Comparison of ENCODE assay signal across 8 mouse cellular contexts in the genomic region with DNA sequence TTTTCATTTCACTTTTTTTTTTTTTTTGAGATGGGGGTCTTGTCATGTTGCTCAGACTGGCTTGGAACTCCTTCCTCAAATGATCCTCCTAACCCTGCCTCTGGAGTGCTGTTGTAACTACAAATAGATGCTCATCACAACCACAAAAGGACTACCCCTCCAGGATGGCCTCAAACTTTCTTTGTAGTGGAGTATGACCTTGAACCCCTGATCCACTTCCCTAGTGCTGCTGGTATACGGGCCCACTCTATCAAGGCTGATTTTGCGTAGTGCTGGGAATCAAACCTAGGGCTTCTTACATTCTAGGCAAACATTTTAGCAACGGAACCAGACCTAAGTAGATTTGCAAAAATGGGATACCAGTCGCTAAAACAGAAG. TPM values are rescaled to one million over a fixed set of nuclear protein-coding genes. Genes with fewer than 3 reads are reported as not detected.
DNase-seq lines count a peak whose midpoint lies in the region; ATAC-seq and TF ChIP-seq lines count a peak whose summit lies in the region.

No protein-coding gene starts in this region.

- H3K36me3 ChIP-seq in kidney, embryonic 14.5 days (ENCODE audit: control insufficient read depth, insufficient read depth, low read length) = no peaks in the 10 kb centered on the region
- H3K36me3 ChIP-seq in heart, embryonic 14.5 days (ENCODE audit: control insufficient read depth, insufficient read depth, low read length) = no peaks in the 10 kb centered on the region
- no peaks in the 10 kb centered on the region for H3K36me3 ChIP-seq in macrophage (ENCODE audit: inconsistent target)

- no peak for TF ChIP-seq CTCF in bone marrow macrophage, adult 2 months (IDR thresholded peaks at IDR 0.05; ENCODE audit: low read depth, low read length)

- H3K27me3 ChIP-seq in kidney, embryonic 14.5 days (ENCODE audit: control insufficient read depth, insufficient read depth, low read length) = no peaks in the 10 kb centered on the region
- H3K27me3 ChIP-seq in heart, embryonic 14.5 days (ENCODE audit: control insufficient read depth, insufficient read depth, low read length) = no peaks in the 10 kb centered on the region

- H3K79me2 ChIP-seq in macrophage (ENCODE audit: inconsistent target) = peaks cover 36% of the 10 kb centered on the region

- TF ChIP-seq POLR2A in bone marrow macrophage, adult 2 months (IDR thresholded peaks at IDR 0.05; ENCODE audit: borderline replicate concordance, low read depth, low read length) = no peak

- peak overlapping the region; percentile 57 for H3K9ac ChIP-seq in kidney, embryonic 14.5 days (ENCODE audit: low read depth, low read length)
- H3K9ac ChIP-seq in heart, embryonic 14.5 days (ENCODE audit: low read length) = peak overlapping the region; percentile 74

- ATAC-seq in kidney, embryonic 14.5 days (ENCODE audit: low FRiP score, low TSS enrichment) = no peak
- ATAC-seq in heart, embryonic 14.5 days (ENCODE audit: insufficient number of reproducible peaks, insufficient read depth, low FRiP score, low read depth) = no peak
- ATAC-seq in erythroid progenitor cell, adult 5-6 weeks (replicated peaks; ENCODE audit: low FRiP score, poor library complexity, severe bottlenecking) = no peak

- no peak for DNase-seq in kidney, adult 8-10 months
- no peak for DNase-seq in Muller cell, postnatal 12 days (ENCODE audit: inconsistent ontology term)
- no peak for DNase-seq in frontal cortex, postnatal 10 days (ENCODE audit: low spot score in 2 of 2)

- peak overlapping the region; percentile 33; the same call in 1 of the 2 replicates for H3K27ac ChIP-seq in kidney, embryonic 14.5 days (ENCODE audit: low read depth, low read length)
- H3K27ac ChIP-seq in bone marrow macrophage, adult 2 months (ENCODE audit: insufficient read depth, low read depth, low read length) = peak overlapping the region; percentile 66
- H3K27ac ChIP-seq in heart, embryonic 14.5 days (replicated peaks in 1 of 2; ENCODE audit: control insufficient read depth in 1 of 2, insufficient read depth in 1 of 2, low read depth in 2 of 2, low read length in 2 of 2) = no peak overlapping the region; a peak in 1 of 4 replicates
- peak overlapping the region; percentile 77 for H3K27ac ChIP-seq in macrophage

- WGBS in kidney, embryonic 14.5 days = 22% methylated on average over 4 of the region's 4 CpGs
- 19% methylated on average over 4 of the region's 4 CpGs for WGBS in heart, embryonic 14.5 days
- WGBS in macrophage (ENCODE audit: missing documents) = 11% methylated on average over 4 of the region's 4 CpGs

- peaks cover 7% of the 10 kb centered on the region for H3K4me1 ChIP-seq in kidney, embryonic 14.5 days (ENCODE audit: control insufficient read depth, insufficient read depth, low read length)
- peaks cover 26% of the 10 kb centered on the region for H3K4me1 ChIP-seq in bone marrow macrophage, adult 2 months (ENCODE audit: control insufficient read depth, insufficient read depth, low read length)
- H3K4me1 ChIP-seq in heart, embryonic 14.5 days (ENCODE audit: control insufficient read depth in 2 of 2, insufficient read depth in 2 of 2, low read length in 2 of 2) = peaks cover 0 to 18% of the 10 kb centered on the region in 2 experiments; a peak in 2 of 4 replicates

- H3K4me3 ChIP-seq in kidney, embryonic 14.5 days (ENCODE audit: low read length) = peak overlapping the region; percentile 73
- peak overlapping the region; percentile 74 for H3K4me3 ChIP-seq in bone marrow macrophage, adult 2 months (ENCODE audit: insufficient read depth, low read length)
- H3K4me3 ChIP-seq in heart, embryonic 14.5 days (ENCODE audit: control insufficient read depth in 1 of 2, insufficient read depth in 1 of 2, low read depth in 1 of 2, low read length in 2 of 2) = peak overlapping the region in 1 of 2 experiments; percentile 69; a peak in 3 of 4 replicates
- peak overlapping the region; percentile 41 for H3K4me3 ChIP-seq in macrophage (ENCODE audit: inconsistent target)

- peak overlapping the region; percentile 59 for H3K4me2 ChIP-seq in kidney, embryonic 14.5 days (replicated peaks; ENCODE audit: low read depth, low read length)
- peak overlapping the region; percentile 83 for H3K4me2 ChIP-seq in heart, embryonic 14.5 days (ENCODE audit: low read length)

- no peaks in the 10 kb centered on the region for H3K9me3 ChIP-seq in kidney, embryonic 14.5 days (ENCODE audit: control insufficient read depth, low read length)
- H3K9me3 ChIP-seq in heart, embryonic 14.5 days (ENCODE audit: control insufficient read depth, low read length) = no peaks in the 10 kb centered on the region

RNA-seq across cellular contexts. Expression of a gene that starts 0.9 kb away (rescaled TPM):
- 19.1 and 42.4 TPM in 2 replicates for polyA plus RNA-seq in kidney, embryonic 14.5 days (2014; fragmentation: Nextera tagmentation; extraction: Ambion mirVana)
- 12.9 and 13.2 TPM in 2 replicates for polyA plus RNA-seq in bone marrow macrophage, adult 2 months (2012; ENCODE audit: insufficient read depth, insufficient read length, missing spikeins)
- 100.0 and 113 TPM in 2 replicates for polyA plus RNA-seq in heart, embryonic 14.5 days (2014; fragmentation: Nextera tagmentation; extraction: Ambion mirVana)
- total RNA-seq in macrophage (2018; cell fraction: chromatin; rRNA removed) = 100 to 1,000 TPM in 1 of 26 experiments, 10 to 100 TPM in 22, 1 to 10 TPM in 3; 8.6 to 161 (median 39.7) TPM
- total RNA-seq in macrophage (2018; cell fraction: cytosol; rRNA removed) = 10 to 100 TPM in 15 of 26 experiments, 1 to 10 TPM in 11; 5.2 to 49.9 (median 19.2) TPM
- total RNA-seq in macrophage (2018; cell fraction: nucleus; rRNA removed) = 10 to 100 TPM in 23 of 26 experiments, 1 to 10 TPM in 3; 7.7 to 65.2 (median 34.0) TPM
- 14.0 to 27.3 TPM (median 15.5 TPM) in 3 replicates for polyA plus RNA-seq in macrophage (2018)
- total RNA-seq in erythroid progenitor cell, adult 5-6 weeks (2015; ENCODE audit: low replicate concordance) = 37.5 and 45.3 TPM in 2 replicates
- 32.4 and 38.9 TPM in 2 replicates for total RNA-seq in erythroid progenitor cell, adult 5-6 weeks (2017; ENCODE audit: low replicate concordance)

Comparison
In these comparisons a context has a peak if more than half of its experiments do, and no peak if none do; other contexts are left out.
1. H3K27ac ChIP-seq: peak in kidney, embryonic 14.5 days (single experiment), bone marrow macrophage, adult 2 months (single experiment) and macrophage (single experiment); none in heart, embryonic 14.5 days (0 of 2).